Comparison of ENCODE assay signal across 8 mouse cellular contexts in genomic region chr5:122354492-122355067, GRCm38 (mm10). TPM values are rescaled to one million over a fixed set of nuclear protein-coding genes. Genes with fewer than 3 reads are reported as not detected.
DNase-seq lines count a peak whose midpoint lies in the region; ATAC-seq and TF ChIP-seq lines count a peak whose summit lies in the region.

No protein-coding gene starts in this region.

- TF ChIP-seq CTCF in testis, adult 2 months (IDR thresholded peaks at IDR 0.05; ENCODE audit: control insufficient read depth, insufficient read depth, insufficient replicate concordance, low read depth, low read length) = no peak

- no peaks in the 10 kb centered on the region for H3K9me3 ChIP-seq in liver, embryonic 12.5 days (replicated peaks)

- H3K27me3 ChIP-seq in testis, adult 2 months (ENCODE audit: control insufficient read depth, insufficient read depth, low read length) = no peaks in the 10 kb centered on the region
- 0 out of 2 replicates have a peak, but pooled peaks cover 4% of the 10 kb centered on the region for H3K27me3 ChIP-seq in liver, embryonic 12.5 days (replicated peaks)

- DNase-seq in cerebellum, adult 18-20 months = no peak
- DNase-seq in testis, postnatal 14 days (ENCODE audit: low spot score) = no peak
- DNase-seq in ovary, postnatal 36 days (ENCODE audit: low spot score) = no peak
- DNase-seq in frontal cortex, postnatal 10 days (ENCODE audit: low spot score in 2 of 2) = no peak
- DNase-seq in MN1 (ENCODE audit: low spot score) = no peak

- H3K4me2 ChIP-seq in liver, embryonic 12.5 days = peak overlapping the region; percentile 92

- peak overlapping the region; percentile 90 for H3K4me3 ChIP-seq in testis, adult 2 months (ENCODE audit: control insufficient read depth, low read depth, low read length)
- peak overlapping the region; percentile 96 for H3K4me3 ChIP-seq in liver, embryonic 12.5 days

- under 1% methylated on average over 53 of the region's 57 CpGs for WGBS in liver, embryonic 12.5 days (ENCODE audit: insufficient replicate concordance)

- H3K9ac ChIP-seq in liver, embryonic 12.5 days = peak overlapping the region; percentile 94

- no peak overlapping the region; the same call in 1 of the 2 replicates for H3K27ac ChIP-seq in testis, adult 2 months (ENCODE audit: control insufficient read depth, insufficient read depth, low read depth, low read length)
- peak overlapping the region; percentile 83 for H3K27ac ChIP-seq in liver, embryonic 12.5 days

- no peaks in the 10 kb centered on the region; the same call in 1 of the 2 replicates for H3K4me1 ChIP-seq in testis, adult 2 months (ENCODE audit: control insufficient read depth, insufficient read depth, low read length)
- peaks cover 19% of the 10 kb centered on the region for H3K4me1 ChIP-seq in liver, embryonic 12.5 days

- H3K36me3 ChIP-seq in testis, adult 2 months (ENCODE audit: control insufficient read depth, insufficient read depth, low read length) = no peaks in the 10 kb centered on the region; the same call in none of the 2 replicates
- H3K36me3 ChIP-seq in liver, embryonic 12.5 days = peaks cover 8% of the 10 kb centered on the region

- no peak for TF ChIP-seq POLR2A in testis, adult 2 months (IDR thresholded peaks at IDR 0.05; ENCODE audit: control insufficient read depth, low read depth, low read length)

- peak; percentile 38; the same call in 1 of the 2 replicates for ATAC-seq in cerebellum, adult (ENCODE audit: insufficient number of reproducible peaks, low FRiP score, low TSS enrichment)
- peak; percentile 43; the same call in 1 of the 2 replicates for ATAC-seq in liver, embryonic 12.5 days

RNA-seq across cellular contexts. Expression of gene Vps29, which starts 0.4 kb away (rescaled TPM):
- 51.0 and 57.4 TPM in 2 replicates for polyA plus RNA-seq in testis, adult 2 months (2012; rRNA removed)
- polyA plus RNA-seq in liver, embryonic 12.5 days (2016; fragmentation: Nextera tagmentation; extraction: Ambion mirVana) = 133 and 137 TPM in 2 replicates

RNA-seq across cellular contexts. Expression of gene Rad9b, which starts 0.5 kb away (rescaled TPM):
- 23.1 and 28.0 TPM in 2 replicates for polyA plus RNA-seq in testis, adult 2 months (2012; rRNA removed)
- polyA plus RNA-seq in liver, embryonic 12.5 days (2016; fragmentation: Nextera tagmentation; extraction: Ambion mirVana) = 4.7 and 6.1 TPM in 2 replicates

RNA-seq across cellular contexts. Expression of gene Gpn3, which starts 17.1 kb away (rescaled TPM):
- 27.6 and 27.8 TPM in 2 replicates for polyA plus RNA-seq in testis, adult 2 months (2012; rRNA removed)
- polyA plus RNA-seq in liver, embryonic 12.5 days (2016; fragmentation: Nextera tagmentation; extraction: Ambion mirVana) = 80.3 and 85.1 TPM in 2 replicates

RNA-seq across cellular contexts. Expression of gene Fam216a, which starts 17.6 kb away (rescaled TPM):
- 171 and 178 TPM in 2 replicates for polyA plus RNA-seq in testis, adult 2 months (2012; rRNA removed)
- 29.6 and 31.6 TPM in 2 replicates for polyA plus RNA-seq in liver, embryonic 12.5 days (2016; fragmentation: Nextera tagmentation; extraction: Ambion mirVana)

RNA-seq across cellular contexts. Expression of gene Arpc3, which starts 37.1 kb away (rescaled TPM):
- 35.0 and 35.1 TPM in 2 replicates for polyA plus RNA-seq in testis, adult 2 months (2012; rRNA removed)
- polyA plus RNA-seq in liver, embryonic 12.5 days (2016; fragmentation: Nextera tagmentation; extraction: Ambion mirVana) = 101 and 103 TPM in 2 replicates
